Mouse (Mus musculus) lung, embryonic 14.5 days (tissue): ENCODE measurements around the gene Ptpa. TPM values are rescaled to one million over a fixed set of nuclear protein-coding genes. Genes with fewer than 3 reads are reported as not detected.
A peak's percentile ranks its signal among the peaks of the same experiment; 100 is the strongest.

ENCODE experiments used
- ATAC-seq: fragments of 200-750 bp; cut with Nextera tagmentation; 2 replicates; pipeline ENCODE4 v1.8.0; 2017; ENCODE audit warnings: mild to moderate bottlenecking, moderate TSS enrichment, moderate library complexity; ENCODE audit not compliant: insufficient read depth
- DNase-seq: peaks from one replicate; pipeline ENCODE4 v3.0.0-alpha.2; 2015
- H3K27ac ChIP-seq: fragments of 300-500 bp; sonication (generic); 2 replicates; pipeline ENCODE4 v1.5.1; 2014; ENCODE audit warnings: low read depth, mild to moderate bottlenecking, moderate library complexity
- H3K27me3 ChIP-seq: fragments of 300-500 bp; sonication (generic); 2 replicates; pipeline ENCODE4 v1.6.1; 2014; ENCODE audit warnings: low read length, control low read depth; ENCODE audit not compliant: insufficient read depth
- H3K36me3 ChIP-seq: fragments of 300-500 bp; sonication (generic); 2 replicates; pipeline ENCODE4 v1.6.1; 2014; ENCODE audit warnings: control low read depth; ENCODE audit not compliant: insufficient read depth
- H3K4me1 ChIP-seq: fragments of 300-500 bp; sonication (generic); 2 replicates; pipeline ENCODE4 v1.6.1; 2014; ENCODE audit warnings: antibody characterized with exemption, control low read depth; ENCODE audit not compliant: insufficient read depth
- H3K4me2 ChIP-seq: fragments of 300-500 bp; sonication (generic); 2 replicates; pipeline ENCODE4 v1.6.1; 2014; ENCODE audit warnings: mild to moderate bottlenecking
- H3K4me3 ChIP-seq: fragments of 300-500 bp; sonication (generic); 2 replicates; pipeline ENCODE4 v1.5.1; 2014; ENCODE audit warnings: low read depth, low read length
- H3K9ac ChIP-seq: fragments of 300-500 bp; sonication (generic); 2 replicates; pipeline ENCODE4 v1.6.1; 2014
- H3K9me3 ChIP-seq: fragments of 300-500 bp; sonication (generic); 2 replicates; pipeline ENCODE4 v1.6.1; 2016; ENCODE audit warnings: low read depth, low read length, control low read depth
- CTCF ChIP-seq: IDR thresholded peaks from 2 replicates; pipeline ENCODE4 v1.5.1; 2016; ENCODE audit warnings: antibody characterized with exemption, low read depth
- WGBS: fragments of 180-500 bp; shearing (Covaris S2); extraction: QIAGEN DNeasy Blood & Tissue Kit; methylation state at CpG from one replicate; pipeline ENCODE4 v1.1.7; 2014; 5-methylcytosine and 5-hydroxymethylcytosine counted together
- polyA plus RNA-seq: library from polyadenylated mRNA; unstranded; fragments of >200 nt; fragmentation: Nextera tagmentation; extraction: Ambion mirVana; gene quantifications from 2 replicates; pipeline ENCODE4 v1.2.1, GENCODE M21; 2014

The Ptpa gene
- polyA plus RNA-seq, 1 experiment from 2014 or later: 95.5 TPM

DNA sequence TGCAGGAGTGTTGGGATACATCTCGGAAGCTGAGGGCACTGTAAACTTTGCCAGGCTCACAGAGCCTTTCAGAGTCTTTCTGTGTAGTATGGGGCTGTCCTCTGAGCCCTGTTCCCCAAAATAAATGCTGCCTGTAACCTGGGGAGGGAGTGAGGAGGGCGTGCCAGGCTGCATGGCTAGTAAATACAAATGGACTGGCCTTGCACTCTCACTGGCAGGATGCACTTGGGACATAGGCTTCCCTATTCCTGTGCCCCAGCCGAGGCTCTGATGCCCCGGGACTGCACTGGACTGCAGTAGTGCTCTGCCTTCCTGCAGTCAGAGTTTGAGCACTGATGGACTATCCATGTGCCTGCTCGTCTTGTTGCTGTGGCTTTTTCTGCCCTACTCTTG lies 26.7 kb downstream of the Ptpa start:
- Histone ChIP-seq H3K4me1 (peaks cover 57% of the 10 kb centered on the region), H3K36me3 (peaks cover 69% of the 10 kb centered on the region), H3K9ac (peak overlapping the region; percentile 64), H3K27me3 (no peaks in the 10 kb centered on the region), H3K9me3 (no peaks in the 10 kb centered on the region), H3K4me3 (peak overlapping the region; percentile 41), H3K4me2 (peak overlapping the region; percentile 80), H3K27ac (peak overlapping the region; percentile 100)
- ATAC-seq (no peak), DNase-seq (peak; percentile 24)
- WGBS: 18% methylated on average over 5 of the region's 5 CpGs
- TF ChIP-seq CTCF: no peak

DNA sequence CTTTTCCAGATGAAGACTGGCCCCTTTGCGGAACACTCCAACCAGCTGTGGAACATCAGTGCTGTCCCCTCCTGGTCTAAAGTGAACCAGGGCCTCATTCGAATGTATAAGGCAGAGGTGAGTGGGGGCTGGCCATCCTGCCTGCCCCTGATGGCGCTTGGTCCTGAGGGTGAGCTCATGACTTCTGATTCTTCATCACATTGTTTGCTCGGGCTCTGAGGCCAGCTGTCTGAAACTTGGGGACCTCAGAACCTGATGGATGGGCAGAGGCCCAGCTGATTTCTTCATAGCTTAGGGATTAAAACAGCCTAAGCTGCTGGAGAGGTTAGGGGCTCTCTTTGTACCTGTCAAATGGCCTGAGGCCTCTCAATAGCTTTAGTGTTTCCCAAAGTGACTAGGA lies 27.4 kb downstream of the Ptpa start:
- Histone ChIP-seq H3K4me2 (peak overlapping the region; percentile 80), H3K4me1 (peaks cover 57% of the 10 kb centered on the region), H3K9me3 (no peaks in the 10 kb centered on the region), H3K36me3 (peaks cover 69% of the 10 kb centered on the region), H3K27me3 (no peaks in the 10 kb centered on the region), H3K27ac (peak overlapping the region; percentile 100), H3K9ac (peak overlapping the region; percentile 64), H3K4me3 (peak overlapping the region; percentile 41; the same call in 1 of the 2 replicates)
- TF ChIP-seq CTCF: no peak
- no peak for DNase-seq
- 27% methylated on average over 4 of the region's 4 CpGs for WGBS
- no peak for ATAC-seq

DNA sequence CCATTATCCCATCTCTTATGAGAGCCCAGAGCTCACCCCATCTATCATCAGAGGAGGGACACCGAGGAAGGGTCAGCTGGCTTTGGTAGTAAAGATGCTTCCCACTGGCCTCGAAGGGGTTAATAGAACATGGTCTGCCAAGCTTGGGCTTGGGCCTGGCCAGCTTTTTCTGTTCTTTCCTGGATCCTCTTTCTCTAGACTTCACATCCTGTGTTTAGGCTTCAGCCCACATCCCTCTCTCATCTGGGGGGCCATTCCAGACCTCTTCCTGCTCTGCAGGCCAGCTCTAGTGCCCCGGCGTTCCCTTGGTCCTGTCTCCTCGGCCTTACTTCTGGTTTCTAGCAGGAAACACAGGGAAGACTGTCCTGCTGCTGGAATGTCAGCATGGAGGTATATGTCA lies 28.2 kb downstream of the Ptpa start:
- Histone ChIP-seq H3K9me3 (no peaks in the 10 kb centered on the region), H3K4me2 (peak overlapping the region; percentile 80), H3K36me3 (peaks cover 67% of the 10 kb centered on the region), H3K27me3 (no peaks in the 10 kb centered on the region), H3K4me3 (no peak overlapping the region), H3K9ac (no peak overlapping the region), H3K27ac (peak overlapping the region; percentile 100), H3K4me1 (peaks cover 57% of the 10 kb centered on the region)
- ATAC-seq (no peak), DNase-seq (peak; percentile 65)
- TF ChIP-seq CTCF: no peak
- 44% methylated on average over 5 of the region's 5 CpGs for WGBS

DNA sequence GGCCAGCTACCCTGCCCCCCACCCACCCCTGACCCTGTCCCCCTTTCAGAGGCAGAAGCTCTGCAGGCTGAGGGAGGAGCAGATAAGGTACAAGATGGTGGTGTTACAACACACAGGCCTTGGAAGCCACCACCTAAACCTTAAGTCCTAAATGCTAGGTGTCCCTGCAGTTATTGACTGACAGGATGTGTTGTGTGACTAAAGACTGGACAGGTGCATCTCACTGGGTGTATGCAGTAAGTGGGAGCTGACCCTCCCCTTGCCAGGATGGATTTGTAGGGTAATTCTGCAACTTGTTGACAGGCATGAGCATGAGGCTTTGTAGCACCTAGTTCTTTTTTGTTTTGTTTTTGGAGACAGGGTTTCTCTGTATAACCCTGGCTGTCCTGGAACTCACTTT lies 28.6 kb downstream of the Ptpa start:
- ATAC-seq: no peak
- Histone ChIP-seq H3K4me3 (no peak overlapping the region), H3K27ac (peak overlapping the region; percentile 100), H3K4me2 (peak overlapping the region; percentile 80), H3K9me3 (no peaks in the 10 kb centered on the region), H3K36me3 (peaks cover 67% of the 10 kb centered on the region), H3K9ac (no peak overlapping the region), H3K4me1 (peaks cover 57% of the 10 kb centered on the region), H3K27me3 (no peaks in the 10 kb centered on the region)
- no peak for DNase-seq
- TF ChIP-seq CTCF: no peak

DNA sequence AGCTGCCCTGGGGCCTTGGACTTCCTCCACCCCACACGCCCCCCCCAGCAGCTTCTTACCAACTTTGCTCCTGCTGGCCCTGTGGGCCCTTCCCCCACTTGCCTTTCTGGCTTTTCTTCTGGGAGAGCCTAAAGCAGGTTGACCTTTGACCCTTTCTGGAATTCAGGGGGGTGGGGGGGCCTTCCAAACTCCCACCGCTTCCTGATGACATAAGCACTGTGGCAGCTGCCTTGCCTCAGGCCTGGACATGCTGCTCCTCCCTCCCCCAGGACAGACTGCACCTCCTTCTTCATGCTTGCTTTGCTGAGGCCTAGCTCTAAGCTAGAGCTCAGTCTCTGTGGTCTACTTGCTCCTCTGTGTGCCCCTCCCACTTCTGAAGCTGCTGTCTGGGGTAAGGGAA lies 29.5 kb downstream of the Ptpa start:
- peaks cover 4% of the 10 kb centered on the region; the same call in 1 of the 2 replicates for H3K9me3 ChIP-seq
- ATAC-seq (peak; percentile 35; the same call in 1 of the 2 replicates), DNase-seq (peak; percentile 69)
- peaks cover 67% of the 10 kb centered on the region for H3K36me3 ChIP-seq
- no peak for TF ChIP-seq CTCF
- peak overlapping the region; percentile 10 for H3K4me2 ChIP-seq
- no peaks in the 10 kb centered on the region for H3K27me3 ChIP-seq
- H3K4me1 ChIP-seq: peaks cover 51% of the 10 kb centered on the region
- WGBS: 6% methylated on average over 2 of the region's 2 CpGs
- H3K4me3 ChIP-seq: no peak overlapping the region
- H3K9ac ChIP-seq: peak overlapping the region; percentile 36
- H3K27ac ChIP-seq: peak overlapping the region; percentile 100

DNA sequence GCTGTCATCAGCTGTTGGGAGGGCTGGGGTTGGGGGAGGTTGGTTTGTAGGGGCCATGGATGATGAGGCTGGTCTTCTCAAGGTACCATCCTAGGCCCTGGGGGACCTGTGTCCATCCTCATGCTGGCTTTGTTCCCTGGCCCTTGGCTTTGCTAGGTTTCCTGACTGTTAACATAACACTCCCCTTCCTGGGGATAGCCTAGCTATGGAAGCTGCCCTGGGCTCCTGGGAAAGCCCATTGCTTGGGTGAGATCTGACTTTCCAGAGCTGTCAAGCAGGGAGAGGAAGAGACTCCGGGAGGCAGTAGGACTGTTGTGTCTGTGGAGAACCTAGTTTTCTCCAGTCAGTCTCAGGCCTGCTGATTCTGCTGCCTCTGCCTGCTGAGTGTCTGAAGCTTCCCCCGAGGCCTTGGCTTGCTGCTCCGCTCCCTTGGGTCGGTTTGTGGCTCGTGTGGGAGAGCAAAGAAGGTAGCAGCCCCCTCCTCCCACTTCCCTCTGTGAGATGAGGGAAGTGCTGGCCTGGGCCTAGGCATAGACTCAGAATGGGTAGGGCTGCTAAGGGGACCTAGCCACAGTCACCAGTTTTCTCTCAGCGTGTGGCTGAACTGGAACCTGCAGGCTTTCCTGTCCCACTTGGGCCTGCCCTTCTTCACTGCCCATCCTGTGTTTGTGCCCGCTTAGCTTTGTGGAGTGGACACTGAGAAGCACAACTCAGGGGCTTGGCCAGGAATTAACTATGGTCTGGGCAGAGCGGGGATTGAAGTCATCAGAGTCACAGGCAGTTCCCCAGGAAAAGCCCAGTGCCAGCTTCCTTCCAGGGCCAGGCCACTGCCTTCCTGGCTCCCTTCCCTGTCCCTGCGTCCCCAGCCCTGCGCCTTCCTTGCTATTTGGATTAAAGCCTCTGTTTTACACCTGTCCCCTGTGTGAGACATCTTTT lies 31.3 kb downstream of the Ptpa start:
- ATAC-seq: no peak
- H3K4me2 ChIP-seq: no peak overlapping the region
- no peak for TF ChIP-seq CTCF
- peak overlapping the region; percentile 100; the same call in 1 of the 2 replicates for H3K27ac ChIP-seq
- peaks cover 37% of the 10 kb centered on the region for H3K4me1 ChIP-seq
- peaks cover 71% of the 10 kb centered on the region for H3K36me3 ChIP-seq
- no peak for DNase-seq
- WGBS: 77% methylated on average over 10 of the region's 10 CpGs
- no peaks in the 10 kb centered on the region for H3K27me3 ChIP-seq
- H3K4me3 ChIP-seq: no peak overlapping the region
- peaks cover 5% of the 10 kb centered on the region; the same call in 1 of the 2 replicates for H3K9me3 ChIP-seq
- H3K9ac ChIP-seq: no peak overlapping the region

DNA sequence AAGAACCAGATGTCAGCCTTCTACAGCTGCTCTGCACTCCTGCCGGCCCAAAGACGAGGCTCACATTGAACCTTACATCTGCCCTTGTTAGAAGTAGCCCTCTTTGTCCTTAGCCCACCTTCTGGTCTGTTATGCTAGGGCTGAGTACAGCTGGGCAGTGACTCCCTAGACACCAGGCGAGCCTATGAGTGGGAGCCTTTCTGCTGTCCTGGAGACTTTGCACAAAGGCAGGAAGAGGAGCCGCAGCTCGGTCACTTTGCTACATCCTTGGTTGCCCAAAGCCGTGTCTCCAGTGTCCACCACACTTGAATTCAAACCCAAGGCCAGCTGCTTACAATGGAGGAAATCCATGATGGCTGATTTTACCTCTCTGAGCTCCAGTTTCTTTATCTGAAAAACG lies 32.5 kb downstream of the Ptpa start:
- Histone ChIP-seq H3K27ac (peak overlapping the region; percentile 15; the same call in 1 of the 2 replicates), H3K9ac (no peak overlapping the region), H3K4me3 (no peak overlapping the region), H3K27me3 (no peaks in the 10 kb centered on the region), H3K4me1 (peaks cover 25% of the 10 kb centered on the region), H3K4me2 (no peak overlapping the region), H3K9me3 (peaks cover 5% of the 10 kb centered on the region; the same call in 1 of the 2 replicates), H3K36me3 (peaks cover 66% of the 10 kb centered on the region)
- 90% methylated on average over 7 of the region's 7 CpGs for WGBS
- DNase-seq (no peak), ATAC-seq (no peak)
- no peak for TF ChIP-seq CTCF
